Mouse (Mus musculus) adrenal gland, adult 2 months (tissue): ENCODE measurements around the gene Slc46a1. TPM values are rescaled to one million over a fixed set of nuclear protein-coding genes. Genes with fewer than 3 reads are reported as not detected.
A peak's percentile ranks its signal among the peaks of the same experiment; 100 is the strongest.

ENCODE experiments used
- DNase-seq: peaks from one replicate; pipeline ENCODE4 v3.0.0; 2021
- polyA plus RNA-seq: library from polyadenylated mRNA; depleted of rRNA; stranded (reverse); fragments of >200 nt; gene quantifications from 2 replicates; pipeline ENCODE4 v1.2.3, GENCODE M21; 2012
- total RNA-seq, 2 experiments: library from RNA; stranded (reverse); gene quantifications; 2 replicates each; pipeline ENCODE4 v1.2.3; 2021

The Slc46a1 gene
- total and polyA plus RNA-seq, 3 experiments, result 41.5 to 111 (median 60.9) TPM

- peak; percentile 65 for DNase-seq
Observed at GRCm38 (mm10) chr11:78455308-78455707, 10.2 kb upstream of the Slc46a1 start.

GRCm38 (mm10) chr11:78458740-78459139 lies 6.8 kb upstream of the Slc46a1 start:
- no peak for DNase-seq

- DNase-seq, result no peak
Observed at GRCm38 (mm10) chr11:78461894-78462293, 3.6 kb upstream of the Slc46a1 start.

GRCm38 (mm10) chr11:78462669-78463068 lies 2.8 kb upstream of the Slc46a1 start:
- no peak for DNase-seq

- peak; percentile 72 for DNase-seq
Observed at GRCm38 (mm10) chr11:78463286-78464036, 2.0 kb upstream of the Slc46a1 start.

- no peak for DNase-seq
Observed at GRCm38 (mm10) chr11:78465116-78465515, 381 bp upstream of the Slc46a1 start.

- no peak for DNase-seq
Observed at GRCm38 (mm10) chr11:78466242-78466912, 880 bp downstream of the Slc46a1 start.

GRCm38 (mm10) chr11:78467515-78467914 lies 2.0 kb downstream of the Slc46a1 start:
- DNase-seq, result no peak

- DNase-seq, result no peak
Observed at GRCm38 (mm10) chr11:78467932-78468331, 2.4 kb downstream of the Slc46a1 start.

- DNase-seq, result peak; percentile 77
Observed at GRCm38 (mm10) chr11:78471326-78472103, 6.0 kb downstream of the Slc46a1 start.

- DNase-seq, result no peak
Observed at GRCm38 (mm10) chr11:78475289-78475688, 9.8 kb downstream of the Slc46a1 start.

GRCm38 (mm10) chr11:78483639-78484038 lies 18.1 kb downstream of the Slc46a1 start:
- DNase-seq, result no peak

GRCm38 (mm10) chr11:78488168-78488567 lies 22.7 kb downstream of the Slc46a1 start:
- peak; percentile 69 for DNase-seq

- peak; percentile 68 for DNase-seq
Observed at GRCm38 (mm10) chr11:78490781-78491241, 25.3 kb downstream of the Slc46a1 start.

GRCm38 (mm10) chr11:78495904-78496303 lies 30.4 kb downstream of the Slc46a1 start:
- DNase-seq, result peak; percentile 34

- peak; percentile 35 for DNase-seq
Observed at GRCm38 (mm10) chr11:78497071-78497541, 31.6 kb downstream of the Slc46a1 start.

- DNase-seq, result peak; percentile 96
Observed at GRCm38 (mm10) chr11:78497544-78498522, 32.3 kb downstream of the Slc46a1 start, which contains the start of gene Sarm1. Gene Sarm1 (minus strand): TSS chr11:78497754.

GRCm38 (mm10) chr11:78499004-78499403 lies 33.5 kb downstream of the Slc46a1 start, which contains the start of gene Vtn:
Gene Vtn (plus strand): TSS chr11:78499091.
- peak; percentile 26 for DNase-seq

GRCm38 (mm10) chr11:78499543-78499942 lies 34.0 kb downstream of the Slc46a1 start:
- no peak for DNase-seq

GRCm38 (mm10) chr11:78500623-78501202 lies 35.2 kb downstream of the Slc46a1 start:
- no peak for DNase-seq

GRCm38 (mm10) chr11:78501529-78501928 lies 36.0 kb downstream of the Slc46a1 start:
- no peak for DNase-seq
